Mouse (Mus musculus) ovary, postnatal 10 days (tissue): ENCODE results near the gene Cdc42ep4.

ENCODE experiments used
- DNase-seq: peaks from one replicate; pipeline ENCODE4 v3.0.0; 2022; ENCODE audit warnings: low spot score

Cdc42ep4 gene

DNA sequence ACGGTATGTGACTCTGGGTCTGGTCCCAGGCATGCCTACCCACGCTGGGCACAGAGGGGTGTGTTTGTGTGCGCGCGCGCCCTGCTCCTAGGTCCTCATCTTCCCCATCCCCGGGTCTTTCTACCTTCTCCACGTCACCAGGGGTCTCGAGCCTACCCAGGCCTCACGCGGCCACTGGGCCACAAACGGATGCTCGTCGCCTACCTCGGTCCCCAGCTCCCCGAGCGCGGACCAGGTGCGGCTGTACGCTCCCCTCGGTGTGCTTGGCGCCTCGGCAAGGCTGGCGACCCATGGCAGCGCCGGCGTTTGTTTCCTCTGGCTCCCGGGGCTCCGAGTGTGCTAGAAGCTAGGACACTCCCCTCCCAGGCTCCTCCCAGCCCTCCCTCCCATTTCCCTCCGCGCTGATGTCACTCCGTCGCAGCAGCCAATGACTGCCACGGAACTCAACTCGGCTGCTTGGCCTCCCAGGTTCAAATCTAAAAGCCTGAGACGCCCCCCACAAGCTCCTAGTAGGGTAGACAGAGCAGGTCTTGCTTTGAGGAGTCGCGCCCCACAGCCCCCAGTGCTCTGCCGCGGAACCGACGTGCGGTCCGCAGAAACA, at the start of gene Cdc42ep4:
Gene Cdc42ep4, minus strand, starts transcription at position 398 of the 601 bp plus-strand sequence.
- DNase-seq = peak; percentile 75

DNA sequence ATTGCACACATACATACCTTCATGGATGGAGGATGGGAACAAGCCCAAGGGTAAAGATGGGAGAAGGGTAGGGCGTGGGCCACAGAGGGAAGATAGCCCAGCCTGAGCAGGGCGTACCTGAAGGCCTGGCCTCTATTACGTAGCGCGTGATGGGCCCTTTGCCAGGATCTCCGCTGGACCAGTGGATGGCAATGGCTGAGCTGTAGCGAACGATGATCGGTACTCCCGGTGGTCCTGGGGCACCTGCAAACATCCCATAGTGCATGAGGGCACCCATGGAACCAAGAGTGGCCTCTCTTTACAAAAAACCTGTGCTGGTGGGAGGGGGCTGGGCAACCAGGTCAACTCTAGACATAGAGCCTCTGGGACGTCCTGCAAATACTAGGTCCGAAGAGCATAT, 48.3 kb upstream of the Cdc42ep4 start:
- DNase-seq = no peak

DNA sequence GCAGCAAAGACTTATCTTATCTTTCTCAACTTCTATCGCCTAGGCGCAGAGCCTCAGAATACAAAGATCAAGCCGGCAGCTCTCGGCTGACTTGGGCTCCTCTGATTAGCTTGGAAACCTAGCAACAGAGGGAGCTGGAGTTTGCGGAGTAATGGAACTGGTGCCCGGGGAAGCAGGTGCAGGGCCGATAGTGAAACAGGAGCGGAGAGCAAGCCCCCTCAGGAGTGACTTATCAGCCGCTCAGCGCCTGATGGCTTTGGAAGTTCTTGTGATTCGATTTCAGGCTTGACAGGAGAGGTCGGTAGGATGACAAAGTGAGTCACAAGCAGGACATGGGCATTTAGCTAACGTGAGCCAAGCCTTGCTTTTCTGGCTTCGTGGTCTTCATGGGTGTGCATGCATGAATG, 47.4 kb upstream of the Cdc42ep4 start:
- no peak for DNase-seq

DNA sequence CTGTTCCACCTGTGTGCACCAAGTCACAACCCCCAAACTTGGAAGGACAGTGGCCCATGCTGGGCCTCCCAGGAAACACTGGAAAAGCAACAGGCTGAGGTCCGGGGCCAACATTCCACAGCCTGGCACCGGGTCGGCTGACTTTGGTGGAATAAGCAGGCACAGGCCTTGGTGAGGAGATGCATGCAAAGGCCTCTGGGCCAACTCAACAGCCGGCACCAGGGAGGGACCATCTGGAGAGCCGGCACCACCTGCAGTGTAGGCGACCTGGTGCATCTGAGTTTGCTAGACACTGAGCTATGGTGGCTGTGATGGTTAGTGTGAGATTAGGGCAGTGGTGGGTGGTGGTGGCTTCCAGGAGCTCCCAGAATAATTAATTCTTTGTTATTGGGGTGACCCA, 46.3 kb upstream of the Cdc42ep4 start:
- no peak for DNase-seq

DNA sequence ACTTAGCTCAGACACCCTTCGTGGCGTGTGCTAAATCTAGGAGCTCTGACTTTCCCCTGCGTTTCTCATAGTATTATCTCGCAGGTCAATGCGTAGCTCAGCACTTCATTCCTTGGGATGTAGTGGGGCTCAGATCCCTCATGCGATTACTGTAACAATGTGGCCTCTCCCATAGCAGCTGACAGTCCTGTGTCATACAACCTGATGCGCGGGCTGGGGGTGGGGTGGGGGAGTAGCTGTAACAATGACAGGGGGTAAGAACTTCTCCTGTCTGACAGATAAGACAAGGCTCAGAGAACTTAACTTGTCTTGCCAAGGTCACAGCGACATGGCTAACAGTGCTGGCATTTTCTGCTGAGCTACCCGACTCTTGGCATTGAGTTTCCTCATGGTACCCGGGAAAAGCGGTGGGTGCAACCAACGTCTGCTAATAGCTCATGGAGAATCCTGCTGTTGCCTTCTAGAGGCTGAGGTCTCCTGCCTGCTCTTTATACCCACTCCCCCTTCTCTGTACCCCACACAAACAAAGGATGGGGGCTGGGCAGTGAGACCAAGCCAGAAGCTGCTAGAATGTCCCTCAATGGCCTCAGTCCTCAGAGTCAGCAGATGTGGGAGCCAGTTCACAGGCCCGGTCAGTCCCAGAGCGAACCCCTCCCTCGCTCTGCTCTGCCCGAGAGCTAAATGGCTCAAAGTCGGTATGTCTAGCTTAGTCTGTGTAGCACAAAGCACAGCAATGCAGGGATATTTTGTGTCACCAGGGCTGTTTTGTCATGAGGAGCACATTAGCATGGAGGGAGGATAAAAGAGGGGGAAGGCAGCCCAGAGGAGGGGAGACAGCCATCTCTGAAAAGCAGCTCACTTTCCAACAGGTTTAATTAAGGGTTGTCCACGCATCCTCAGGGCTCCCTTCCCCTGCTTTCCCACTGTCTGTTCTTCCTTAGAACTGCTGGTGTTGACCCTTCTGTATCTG, 45.6 kb upstream of the Cdc42ep4 start:
- DNase-seq = no peak

DNA sequence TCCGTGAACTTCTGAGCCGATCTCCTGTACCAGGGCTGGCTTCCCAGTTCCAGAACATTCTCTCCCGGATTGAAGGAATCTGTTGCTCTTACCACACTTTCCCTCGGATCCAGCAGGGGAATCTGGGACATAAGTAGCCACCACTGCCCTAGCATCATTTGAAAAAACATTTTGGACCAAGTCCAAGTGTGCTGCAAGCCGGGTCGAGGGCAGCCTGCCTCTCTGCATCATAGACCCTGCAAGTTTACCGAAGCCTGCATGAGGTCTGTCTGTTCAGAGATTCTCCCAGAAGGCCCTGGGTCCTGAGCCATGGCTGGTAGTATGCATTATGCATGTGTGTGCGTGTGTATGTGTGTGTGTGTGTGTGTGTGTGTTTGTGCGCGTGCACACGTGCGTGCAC, 44.2 kb upstream of the Cdc42ep4 start:
- no peak for DNase-seq

DNA sequence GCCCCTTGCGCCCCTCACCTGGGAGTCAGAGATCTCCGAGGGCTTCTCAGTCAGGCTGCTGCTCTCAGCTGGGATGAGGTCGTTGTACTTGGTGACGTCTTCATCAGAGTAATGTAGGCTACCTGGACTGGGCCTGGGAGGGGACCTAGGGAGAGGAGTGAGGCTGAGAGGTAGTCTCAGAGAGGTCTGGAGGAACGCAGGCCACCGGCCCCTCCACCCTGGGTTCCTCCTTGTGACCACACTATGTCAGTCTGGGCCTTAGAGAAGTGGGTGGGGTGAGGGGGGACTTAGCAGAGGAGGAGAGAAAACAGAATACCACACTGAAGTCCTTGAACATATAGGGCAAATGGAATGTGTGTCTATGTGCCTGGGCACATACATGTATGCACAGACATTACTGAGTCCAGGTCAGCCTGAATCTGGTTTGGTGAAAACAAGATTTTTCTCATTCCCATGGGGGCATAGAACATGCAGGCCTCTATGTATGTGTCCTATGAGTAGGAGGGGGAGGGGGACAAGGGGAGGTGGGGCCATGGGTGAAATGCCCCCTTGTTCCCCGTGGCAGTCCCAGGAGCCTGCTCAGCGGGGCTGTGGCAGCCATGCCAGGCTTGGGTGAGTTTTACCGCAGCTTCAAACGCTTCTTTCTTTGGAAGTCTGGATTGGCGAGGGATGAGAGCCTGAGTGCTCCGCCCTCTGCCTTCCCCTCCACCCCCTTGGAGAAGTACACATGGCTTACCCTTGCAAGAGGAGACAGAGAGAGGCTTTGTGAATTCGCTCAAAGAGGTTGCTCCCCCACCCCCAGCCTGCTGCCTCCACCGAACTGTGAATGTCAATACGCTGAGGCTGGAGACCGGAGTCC, 39.9 kb upstream of the Cdc42ep4 start:
- no peak for DNase-seq

DNA sequence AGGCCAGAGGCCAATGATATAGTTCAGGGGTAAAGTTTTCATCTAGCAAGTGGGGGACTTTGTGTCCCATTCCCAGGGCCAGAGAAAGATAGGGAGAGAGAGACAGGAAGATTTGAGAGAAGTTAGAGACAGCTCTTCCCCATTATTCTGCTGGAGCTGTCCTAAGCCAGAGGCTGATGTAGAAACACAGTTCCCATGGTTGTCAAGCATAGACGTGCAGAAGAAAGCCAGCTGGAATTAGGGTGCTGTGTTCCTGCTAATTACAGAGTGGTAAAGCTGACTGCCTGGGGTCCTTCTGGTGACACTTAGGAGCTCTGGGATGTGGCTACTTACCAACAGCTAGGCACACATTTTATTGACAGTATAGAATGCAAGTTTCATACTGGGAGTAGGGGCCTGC, 37.4 kb upstream of the Cdc42ep4 start:
- DNase-seq = no peak

DNA sequence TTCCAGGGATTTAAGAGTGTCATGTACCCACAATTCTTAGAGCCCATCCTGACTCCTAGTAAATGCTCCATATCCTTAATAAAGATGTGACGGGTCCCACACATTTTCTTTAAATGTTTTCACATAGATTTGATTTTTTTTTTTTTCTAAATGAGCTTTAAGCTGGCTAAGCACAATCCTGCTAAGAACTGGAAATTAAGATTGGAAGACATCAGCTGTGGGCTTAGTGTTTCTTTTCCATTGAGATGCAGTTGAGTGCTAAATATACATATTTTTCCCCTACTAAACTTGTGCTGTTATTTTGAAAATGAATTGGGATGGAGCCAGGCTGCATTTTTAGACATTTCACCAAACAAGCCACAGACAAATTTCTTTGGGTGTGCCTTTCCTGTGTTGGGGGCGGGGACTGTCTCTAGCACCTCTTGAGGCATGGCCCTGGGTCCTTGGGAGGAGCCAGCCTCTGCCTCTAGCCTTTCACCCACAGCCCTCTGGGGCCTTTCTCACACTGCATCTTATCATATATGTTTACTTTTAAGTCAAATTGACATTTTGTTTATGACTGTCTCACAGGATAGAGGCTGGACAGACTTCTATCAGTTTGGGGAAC, 36.6 kb upstream of the Cdc42ep4 start:
- DNase-seq = no peak

DNA sequence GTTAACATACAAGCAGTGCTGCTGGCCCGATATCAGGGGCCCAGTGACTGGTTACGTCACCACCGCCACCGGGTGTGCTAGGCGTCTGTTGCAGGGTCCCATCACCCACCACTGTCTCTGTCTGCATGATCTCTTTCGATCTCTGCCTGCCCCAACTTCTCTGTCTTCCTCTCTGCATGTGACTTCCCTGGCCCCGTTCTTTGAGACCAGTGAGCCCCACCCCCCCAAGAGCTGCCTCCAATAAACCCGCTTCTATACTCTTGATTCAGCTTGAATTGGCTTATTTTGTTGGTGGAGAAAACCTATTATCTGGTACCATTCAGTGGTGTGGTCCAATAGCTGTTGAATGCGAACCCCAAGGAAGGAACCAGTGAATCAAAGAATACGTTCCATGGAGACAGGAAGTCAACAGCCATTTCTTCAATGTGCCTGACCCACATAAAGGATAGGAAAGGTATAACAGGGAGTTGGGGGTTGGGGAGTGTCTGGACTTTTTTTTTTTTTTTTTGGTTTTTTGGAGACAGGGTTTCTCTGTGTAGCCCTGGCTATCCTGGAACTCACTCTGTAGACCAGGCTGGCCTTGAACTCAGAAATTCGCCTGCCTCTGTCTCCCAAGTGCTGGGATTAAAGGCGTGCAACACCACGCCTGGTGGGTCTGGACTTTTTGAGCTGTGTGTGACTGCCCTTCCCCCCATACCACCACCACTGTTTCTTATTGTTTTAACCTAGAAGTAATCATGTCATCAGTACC, 35.9 kb upstream of the Cdc42ep4 start:
- DNase-seq = no peak

DNA sequence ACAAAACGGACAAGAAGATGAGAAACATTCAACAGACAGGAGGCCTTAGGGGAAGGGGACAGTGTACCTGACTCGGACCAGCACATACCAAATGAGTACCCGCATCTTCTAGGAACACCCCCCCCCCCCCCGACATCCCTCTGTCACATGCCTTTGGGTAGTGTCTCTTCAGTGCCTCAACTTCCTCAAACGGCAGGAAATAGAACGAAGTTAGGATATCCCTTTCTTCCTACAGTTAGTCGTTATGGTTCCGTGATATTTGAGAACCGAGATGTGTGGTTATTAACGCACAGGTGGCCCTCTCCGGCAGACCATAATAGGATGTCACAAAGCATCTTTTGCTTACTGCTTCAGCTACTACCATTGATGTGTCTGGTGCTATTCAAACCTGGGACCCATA, 35.3 kb upstream of the Cdc42ep4 start:
- DNase-seq = no peak

DNA sequence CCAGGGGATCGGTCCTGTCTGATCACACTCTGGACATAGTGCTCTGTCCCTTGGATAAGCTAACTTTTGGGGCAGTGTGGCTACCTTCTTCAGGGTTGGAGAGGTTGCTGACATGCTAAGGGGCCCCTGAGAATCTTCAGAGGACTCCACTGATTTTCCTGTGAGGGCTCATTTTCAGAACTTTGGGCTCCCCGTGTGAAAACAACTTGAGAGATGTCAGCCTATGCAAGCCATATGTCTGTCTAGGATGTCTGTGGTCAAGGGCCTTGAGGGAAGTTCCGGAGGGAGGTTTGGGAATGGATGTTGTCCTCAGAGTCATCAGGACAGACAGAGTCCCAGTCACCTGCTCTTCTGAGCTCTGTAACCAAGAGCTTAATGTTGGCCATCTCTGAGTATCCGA, 34.7 kb upstream of the Cdc42ep4 start:
- no peak for DNase-seq

DNA sequence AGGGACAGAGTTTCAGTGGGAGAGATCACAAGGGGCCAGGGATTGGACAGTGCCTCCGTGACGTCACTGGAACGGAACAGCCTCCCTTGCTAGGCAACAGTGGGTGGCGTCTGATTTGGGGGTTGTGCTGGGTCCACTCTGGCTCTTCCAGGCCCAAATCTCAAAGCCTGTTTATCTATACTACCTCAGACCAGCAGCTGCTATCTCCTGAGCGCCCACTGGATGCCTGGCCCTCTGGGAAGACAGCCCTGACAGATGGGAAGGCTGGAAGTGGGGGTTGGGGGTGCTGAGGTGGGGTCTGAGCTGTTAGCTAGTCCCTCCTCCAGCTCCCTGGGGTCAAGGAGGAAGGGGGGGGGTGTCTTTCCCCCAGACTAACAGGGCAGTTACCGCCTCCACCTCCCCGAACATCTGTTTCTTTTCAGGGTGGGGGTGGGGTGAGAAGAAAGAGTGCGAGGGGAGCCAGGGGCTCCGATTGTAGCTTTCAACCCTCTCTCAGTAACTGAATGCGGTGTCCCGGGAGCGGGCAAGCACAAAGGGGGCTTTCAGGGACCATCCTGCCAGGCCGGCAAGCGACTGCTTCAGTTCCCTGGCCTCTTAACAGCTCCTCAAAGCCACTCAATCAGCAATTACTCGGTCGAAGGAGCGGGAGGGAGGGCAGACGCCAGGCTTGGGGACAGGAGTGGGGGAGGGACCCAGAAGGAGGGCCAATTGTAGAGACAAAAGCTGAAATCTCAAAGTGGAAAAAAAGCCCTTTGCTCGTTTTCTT, 33.9 kb upstream of the Cdc42ep4 start:
- peak; percentile 54 for DNase-seq

DNA sequence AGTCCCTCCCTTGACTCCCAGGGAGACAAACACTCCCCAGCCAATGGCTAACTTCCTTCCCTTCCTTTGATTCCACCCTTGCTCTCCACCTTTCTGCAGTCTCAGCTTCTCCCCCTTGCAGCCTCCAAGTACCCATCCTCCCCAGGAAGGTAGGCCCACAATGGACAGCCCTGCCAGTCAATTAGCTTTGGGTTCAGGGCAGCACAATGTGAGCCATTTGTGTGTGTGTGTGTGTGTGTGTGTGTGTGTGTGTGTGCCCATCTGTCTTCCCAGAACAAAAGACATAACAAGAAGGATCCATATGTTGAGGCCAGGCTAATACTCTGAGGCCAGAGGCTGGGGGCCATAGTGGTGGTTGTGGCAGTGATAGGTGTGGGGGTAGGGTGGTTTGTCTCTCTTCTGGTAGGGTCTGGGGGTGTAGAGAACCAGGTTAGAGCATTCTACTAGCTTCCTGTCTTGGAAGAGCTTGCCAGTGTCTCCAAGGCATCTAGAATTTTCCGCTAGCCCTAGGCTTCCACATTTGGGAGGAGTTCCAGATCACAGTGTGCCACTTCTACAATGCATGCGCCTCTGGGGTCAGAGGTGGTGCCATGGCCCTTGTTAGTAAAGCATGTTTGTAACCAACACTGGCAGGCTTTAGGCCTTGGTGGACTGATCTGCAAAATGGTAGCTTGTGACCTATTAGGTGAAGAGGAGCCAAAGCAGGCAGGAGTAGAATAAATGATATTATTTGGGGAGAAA, 33.1 kb upstream of the Cdc42ep4 start:
- no peak for DNase-seq

DNA sequence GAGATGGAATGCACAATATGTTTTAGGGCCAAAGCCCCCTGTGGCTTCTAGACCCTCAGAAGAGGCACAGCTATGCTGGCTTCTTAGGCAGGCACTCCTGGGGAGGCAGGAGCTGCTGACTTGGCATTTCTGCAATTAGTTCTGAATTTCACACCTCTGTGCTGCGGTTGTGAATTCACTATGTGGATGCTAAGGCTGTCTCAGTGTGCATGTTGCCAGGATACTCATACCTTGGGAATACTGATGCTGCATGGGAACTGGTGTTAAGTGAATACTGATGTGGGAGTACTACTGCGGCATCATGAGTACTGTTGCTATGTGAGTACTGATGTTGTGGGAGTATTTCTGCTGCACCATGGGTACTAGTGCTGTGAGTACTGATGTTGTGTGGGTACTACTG, 30.8 kb upstream of the Cdc42ep4 start:
- no peak for DNase-seq

DNA sequence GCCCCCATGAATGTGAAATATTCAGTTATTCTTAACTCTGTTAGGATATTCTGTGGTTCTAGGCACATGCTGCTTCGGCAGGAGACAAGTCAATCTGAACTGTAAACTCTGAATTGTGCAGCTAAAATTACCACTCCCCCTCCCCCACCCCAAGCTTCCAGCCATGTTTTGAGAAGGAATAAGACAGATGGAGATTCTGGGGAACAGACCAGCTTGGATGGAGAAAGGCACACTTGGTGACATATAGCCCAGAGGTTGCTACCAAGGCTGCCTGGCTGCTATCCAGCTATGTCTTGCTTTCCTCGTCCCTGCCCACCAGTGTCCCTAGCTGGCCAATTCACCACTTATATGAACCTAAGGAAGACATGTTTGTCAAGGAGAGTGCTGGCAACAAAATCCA, 30.3 kb upstream of the Cdc42ep4 start:
- no peak for DNase-seq

DNA sequence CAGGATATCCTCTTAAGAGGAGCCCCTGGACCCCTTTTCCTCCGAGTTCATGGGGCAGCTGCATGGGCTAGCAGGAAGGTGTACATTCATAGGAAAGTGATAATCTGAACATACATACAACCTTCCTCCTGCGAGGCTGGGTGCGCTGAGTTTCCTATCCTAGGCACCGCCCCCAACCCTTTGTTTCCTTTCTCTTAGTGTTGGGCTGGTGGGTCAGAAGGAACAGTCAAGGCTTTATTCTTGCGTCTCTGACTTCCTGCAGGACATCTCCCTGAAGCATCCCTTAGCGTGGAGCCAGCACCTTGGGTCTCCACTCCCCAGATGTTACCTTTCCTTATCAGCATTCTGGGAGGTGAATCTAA, 28.0 kb upstream of the Cdc42ep4 start:
- DNase-seq = no peak

DNA sequence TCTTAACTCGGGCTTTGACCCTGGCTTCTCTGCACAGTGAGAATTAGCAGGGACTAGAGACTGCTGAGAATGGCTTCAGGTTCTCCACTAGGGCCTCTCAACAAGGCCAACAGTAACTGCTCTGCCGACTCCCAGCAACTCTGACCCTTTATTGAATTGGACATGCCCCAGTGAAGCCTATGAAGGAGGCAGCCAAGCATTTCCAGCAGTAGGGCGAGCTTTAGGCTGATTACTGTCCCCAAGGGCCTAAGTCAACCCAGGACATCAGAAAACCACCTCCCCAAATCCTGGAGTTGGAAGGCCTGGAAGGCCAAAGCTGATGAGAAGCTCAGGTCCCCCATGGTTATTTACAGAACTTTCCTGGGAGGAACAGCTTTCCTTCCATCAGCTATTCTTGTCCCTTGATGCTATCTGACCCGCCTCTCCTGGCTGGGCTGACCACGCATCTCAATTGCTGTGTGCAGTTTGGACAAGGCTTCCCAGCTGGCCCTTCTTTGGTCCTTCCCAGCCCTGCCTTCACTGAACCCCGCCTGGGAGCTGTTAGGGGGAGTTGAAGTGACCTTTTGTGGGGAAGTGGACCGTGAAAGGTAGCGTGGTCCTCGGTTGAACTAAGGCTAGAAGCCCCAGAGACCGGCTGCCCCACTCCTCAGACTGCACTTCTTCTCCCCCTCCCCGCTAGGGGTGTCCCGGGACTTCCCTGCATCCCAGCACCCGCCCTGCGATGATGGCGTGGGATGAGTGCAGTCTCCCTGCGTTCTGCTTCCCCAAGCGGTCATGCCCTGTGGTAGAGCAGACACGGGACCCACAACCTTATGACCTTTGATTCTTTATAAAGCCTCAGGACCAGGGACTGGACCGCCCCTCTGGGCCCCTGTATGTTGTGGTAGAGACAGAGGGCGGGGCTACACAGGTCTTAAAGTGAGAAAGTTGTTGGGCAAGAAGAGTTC, 27.3 kb upstream of the Cdc42ep4 start:
- no peak for DNase-seq
